ENCODE assay signal across 8 mouse cellular contexts in genomic region chr2:84738271-84738911, GRCm38 (mm10). TPM values are rescaled to one million over a fixed set of nuclear protein-coding genes. Genes with fewer than 3 reads are reported as not detected.
DNase-seq lines count a peak whose midpoint lies in the region; ATAC-seq and TF ChIP-seq lines count a peak whose summit lies in the region.

No protein-coding gene starts in this region.

- peaks cover 42% of the 10 kb centered on the region for H3K4me1 ChIP-seq in heart, postnatal 0 days (ENCODE audit: control insufficient read depth, insufficient read depth)
- peaks cover 85% of the 10 kb centered on the region for H3K4me1 ChIP-seq in midbrain, embryonic 12.5 days

- H3K4me2 ChIP-seq in heart, postnatal 0 days (ENCODE audit: low read depth, low read length): peak overlapping the region; percentile 60
- H3K4me2 ChIP-seq in midbrain, embryonic 12.5 days (replicated peaks): peak overlapping the region; percentile 65

- no peak overlapping the region for H3K27ac ChIP-seq in gastrocnemius, adult 2 months
- H3K27ac ChIP-seq in heart, postnatal 0 days (ENCODE audit: low read depth): no peak overlapping the region
- peak overlapping the region; percentile 98 for H3K27ac ChIP-seq in midbrain, embryonic 12.5 days (replicated peaks)

- H3K9ac ChIP-seq in heart, postnatal 0 days (replicated peaks; ENCODE audit: low read depth, low read length): 0 out of 2 replicates have a peak overlapping the region, but pooled peaks have one; percentile 10
- peak overlapping the region; percentile 32; the same call in 1 of the 2 replicates for H3K9ac ChIP-seq in midbrain, embryonic 12.5 days (replicated peaks)

- TF ChIP-seq CTCF in gastrocnemius, adult 2 months (IDR thresholded peaks at IDR 0.05): peak; percentile 49
- TF ChIP-seq CTCF in heart, postnatal 0 days (IDR thresholded peaks at IDR 0.05; ENCODE audit: low read depth): peak; percentile 53

- no peak for TF ChIP-seq EP300 in heart, postnatal 0 days (IDR thresholded peaks at IDR 0.05; ENCODE audit: low read depth)

- no peaks in the 10 kb centered on the region for H3K9me3 ChIP-seq in heart, postnatal 0 days (replicated peaks; ENCODE audit: control insufficient read depth, low read length)
- H3K9me3 ChIP-seq in midbrain, embryonic 12.5 days: no peaks in the 10 kb centered on the region

- under 1% methylated on average over 12 of the region's 12 CpGs for WGBS in heart, postnatal 0 days
- WGBS in midbrain, embryonic 12.5 days: 2% methylated on average over 12 of the region's 12 CpGs

- DNase-seq in gastrocnemius, adult 2 months: peak; percentile 32
- DNase-seq in gastrocnemius, postnatal 4 days (ENCODE audit: low spot score in 2 of 2): no peak
- DNase-seq in brain, adult 2 months (ENCODE audit: low read depth, low spot score): peak; percentile 47
- DNase-seq in heart, postnatal 0 days (ENCODE audit: low spot score): peak; percentile 73
- peak; percentile 67 to 75 for DNase-seq in kidney, postnatal 4 days
- DNase-seq in ovary, postnatal 14 days (ENCODE audit: low spot score): no peak
- no peak for DNase-seq in left cerebral cortex, adult 18-20 months (ENCODE audit: low spot score in 2 of 2)

- intact Hi-C loops in gastrocnemius, adult 2 months (cut with DNase I): no loop called here

- ATAC-seq in heart, postnatal 0 days (ENCODE audit: insufficient read depth, low read depth): no peak
- no peak for ATAC-seq in midbrain, embryonic 12.5 days (ENCODE audit: low FRiP score, low read depth)

- H3K36me3 ChIP-seq in heart, postnatal 0 days (replicated peaks; ENCODE audit: control insufficient read depth, insufficient read depth, low read length): no peaks in the 10 kb centered on the region
- peaks cover 9% of the 10 kb centered on the region; the same call in 1 of the 2 replicates for H3K36me3 ChIP-seq in midbrain, embryonic 12.5 days

- H3K4me3 ChIP-seq in gastrocnemius, adult 2 months: peak overlapping the region; percentile 51
- H3K4me3 ChIP-seq in heart, postnatal 0 days (ENCODE audit: low read depth, low read length): peak overlapping the region; percentile 26; the same call in 1 of the 2 replicates
- H3K4me3 ChIP-seq in midbrain, embryonic 12.5 days: 0 out of 2 replicates have a peak overlapping the region, but pooled peaks have one; percentile 11

- H3K27me3 ChIP-seq in heart, postnatal 0 days (ENCODE audit: control insufficient read depth, insufficient read depth, low read length): peaks cover 23% of the 10 kb centered on the region
- no peaks in the 10 kb centered on the region for H3K27me3 ChIP-seq in midbrain, embryonic 12.5 days

RNA-seq across cellular contexts. Expression of gene Ypel4, which starts 4.5 kb away (rescaled TPM):
- under 1 TPM; 0.33 to 0.86 TPM for total RNA-seq in gastrocnemius, adult 2 months (2021)
- total RNA-seq in gastrocnemius, postnatal 4 days (2021): under 1 TPM; 0.74 to 0.78 TPM
- total RNA-seq in heart, postnatal 0 days (2014; rRNA removed; ENCODE audit: low replicate concordance): not detected in 2 replicates
- polyA plus RNA-seq in heart, postnatal 0 days (2015; fragmentation: Nextera tagmentation; extraction: Ambion mirVana): 1.1 and 1.2 TPM in 2 replicates
- polyA plus RNA-seq in midbrain, embryonic 12.5 days (2016; fragmentation: Nextera tagmentation; extraction: Ambion mirVana): 22.5 and 26.3 TPM in 2 replicates
- 10 to 100 TPM; 92.2 to 93.5 TPM for total RNA-seq in left cerebral cortex, adult 18-20 months (2021)

RNA-seq across cellular contexts. Expression of gene Gm19426, which starts 5.1 kb away (rescaled TPM):
- not detected for total RNA-seq in gastrocnemius, adult 2 months (2021)
- 1 to 10 TPM; 4.0 to 6.3 TPM for total RNA-seq in gastrocnemius, postnatal 4 days (2021)
- total RNA-seq in heart, postnatal 0 days (2014; rRNA removed; ENCODE audit: low replicate concordance): 4.3 TPM in 1 of 2 replicates, not detected in the other
- polyA plus RNA-seq in heart, postnatal 0 days (2015; fragmentation: Nextera tagmentation; extraction: Ambion mirVana): 3.0 and 3.1 TPM in 2 replicates
- 9.1 and 10.9 TPM in 2 replicates for polyA plus RNA-seq in midbrain, embryonic 12.5 days (2016; fragmentation: Nextera tagmentation; extraction: Ambion mirVana)
- 1 to 10 TPM; 2.2 to 2.5 TPM for total RNA-seq in left cerebral cortex, adult 18-20 months (2021)

RNA-seq across cellular contexts. Expression of gene Clp1, which starts 11.2 kb away (rescaled TPM):
- 1 to 10 TPM; 4.2 to 5.2 TPM for total RNA-seq in gastrocnemius, adult 2 months (2021)
- total RNA-seq in gastrocnemius, postnatal 4 days (2021): 1 to 10 TPM; 6.8 to 8.6 TPM
- total RNA-seq in heart, postnatal 0 days (2014; rRNA removed; ENCODE audit: low replicate concordance): 5.2 and 5.8 TPM in 2 replicates
- 10.1 and 10.5 TPM in 2 replicates for polyA plus RNA-seq in heart, postnatal 0 days (2015; fragmentation: Nextera tagmentation; extraction: Ambion mirVana)
- polyA plus RNA-seq in midbrain, embryonic 12.5 days (2016; fragmentation: Nextera tagmentation; extraction: Ambion mirVana): 42.5 and 45.9 TPM in 2 replicates
- total RNA-seq in left cerebral cortex, adult 18-20 months (2021): 10 to 100 TPM; 10.4 to 10.5 TPM

RNA-seq across cellular contexts. Expression of gene Zdhhc5, which starts 23.4 kb away (rescaled TPM):
- total RNA-seq in gastrocnemius, adult 2 months (2021): 10 to 100 TPM; 71.9 to 75.1 TPM
- total RNA-seq in gastrocnemius, postnatal 4 days (2021): 10 to 100 TPM; 45.1 to 50.9 TPM
- total RNA-seq in heart, postnatal 0 days (2014; rRNA removed; ENCODE audit: low replicate concordance): 46.5 and 46.8 TPM in 2 replicates
- 20.5 TPM in 2 replicates for polyA plus RNA-seq in heart, postnatal 0 days (2015; fragmentation: Nextera tagmentation; extraction: Ambion mirVana)
- polyA plus RNA-seq in midbrain, embryonic 12.5 days (2016; fragmentation: Nextera tagmentation; extraction: Ambion mirVana): 28.1 and 29.5 TPM in 2 replicates
- 10 to 100 TPM; 49.2 TPM for total RNA-seq in left cerebral cortex, adult 18-20 months (2021)

RNA-seq across cellular contexts. Expression of gene Serping1, which starts 36.9 kb away (rescaled TPM):
- 10 to 100 TPM; 52.3 to 82.6 TPM for total RNA-seq in gastrocnemius, adult 2 months (2021)
- total RNA-seq in gastrocnemius, postnatal 4 days (2021): 10 to 100 TPM; 67.9 to 78.7 TPM
- total RNA-seq in heart, postnatal 0 days (2014; rRNA removed; ENCODE audit: low replicate concordance): 26.3 and 31.2 TPM in 2 replicates
- 37.1 and 38.8 TPM in 2 replicates for polyA plus RNA-seq in heart, postnatal 0 days (2015; fragmentation: Nextera tagmentation; extraction: Ambion mirVana)
- 38.8 and 46.2 TPM in 2 replicates for polyA plus RNA-seq in midbrain, embryonic 12.5 days (2016; fragmentation: Nextera tagmentation; extraction: Ambion mirVana)
- total RNA-seq in left cerebral cortex, adult 18-20 months (2021): 1 to 10 TPM; 8.5 to 9.2 TPM

Comparison
In these comparisons a context has a peak if more than half of its experiments do, and no peak if none do; other contexts are left out.
1. DNase-seq: peak in gastrocnemius, adult 2 months (single experiment), brain, adult 2 months (single experiment), heart, postnatal 0 days (single experiment) and kidney, postnatal 4 days (2 of 2); none in gastrocnemius, postnatal 4 days (0 of 2), ovary, postnatal 14 days (single experiment) and left cerebral cortex, adult 18-20 months (0 of 2).
2. RNA of gene Ypel4, which starts 4.5 kb away (total RNA-seq): 92.2 to 93.5 TPM in left cerebral cortex, adult 18-20 months; 0.33 to 0.86 TPM in gastrocnemius, adult 2 months, 0.74 to 0.78 TPM in gastrocnemius, postnatal 4 days and not detected in heart, postnatal 0 days; every median in the first group is over 10 times any median in the second.
3. Peak in every context shown above with its lines, with median percentiles within 50 percentile points of each other: H3K4me3 ChIP-seq.